Mouse (Mus musculus): Measurements from ENCODE around the gene Slc4a5.
"Not testable (repeated sequence)": the region's sequence is repeated elsewhere in the genome, so short reads cannot be mapped to it uniquely, and the experiment has no call there.

The Slc4a5 gene

DNA sequence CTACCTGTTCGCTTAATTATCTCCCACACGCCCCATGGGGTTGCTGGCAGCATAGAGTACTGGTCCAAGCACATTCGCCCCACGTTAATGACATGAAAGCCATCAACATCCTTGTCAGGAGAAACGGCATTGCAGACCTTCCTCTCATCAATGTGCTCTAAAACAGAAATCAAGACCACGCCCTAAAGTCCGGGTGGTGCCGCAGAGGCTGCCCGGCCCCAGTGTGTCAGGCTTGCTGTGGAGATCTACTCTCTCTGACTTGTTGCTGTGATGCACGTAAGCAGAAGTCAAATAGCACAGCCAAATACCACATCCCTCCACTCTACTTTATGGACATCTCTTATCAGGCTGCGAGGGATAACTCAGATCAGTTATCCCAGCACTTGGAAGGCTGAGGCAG lies 91.6 kb downstream of the Slc4a5 start:
- DNase-seq (ENCODE audit: low spot score) = no peak

DNA sequence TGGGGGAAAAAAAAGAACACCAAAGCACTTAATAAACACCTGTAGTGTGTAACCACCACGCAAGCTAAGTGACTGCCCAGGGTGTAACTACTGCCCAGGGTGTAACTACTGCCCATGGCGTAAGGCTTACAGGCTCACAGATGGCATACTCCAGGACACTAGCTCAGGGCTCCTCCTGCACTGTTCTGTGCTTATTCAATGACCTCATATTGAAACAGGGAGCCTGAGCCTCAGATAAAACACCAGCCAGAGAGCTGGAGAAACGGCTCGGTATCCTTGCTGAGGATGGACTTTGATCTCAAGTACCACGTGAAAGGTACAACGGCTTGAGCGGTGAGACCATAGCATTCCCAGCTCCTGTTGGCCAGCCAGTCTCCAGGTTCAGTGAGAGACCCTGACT lies 92.4 kb downstream of the Slc4a5 start:
- DNase-seq (ENCODE audit: low spot score) = no peak

DNA sequence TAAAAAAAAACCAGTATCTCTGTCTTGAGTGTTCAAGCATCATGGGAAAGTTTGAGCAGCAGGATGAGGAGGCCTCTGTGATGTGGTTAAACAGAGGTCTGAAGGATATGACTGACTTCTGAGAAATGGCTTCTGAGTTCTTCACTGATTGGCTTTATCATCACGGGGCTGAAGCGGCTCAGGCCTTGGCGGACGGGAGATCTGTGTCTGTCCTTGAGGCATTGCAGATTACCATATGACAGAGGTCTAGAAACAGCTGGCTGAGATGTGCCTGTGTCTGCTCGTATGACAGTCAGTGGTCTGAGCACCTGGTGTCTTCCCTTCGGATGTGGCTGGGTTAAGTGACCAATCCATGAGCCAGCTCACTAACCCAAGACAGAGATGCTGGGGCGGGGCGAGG lies 92.9 kb downstream of the Slc4a5 start:
- DNase-seq (ENCODE audit: low spot score) = no peak

DNA sequence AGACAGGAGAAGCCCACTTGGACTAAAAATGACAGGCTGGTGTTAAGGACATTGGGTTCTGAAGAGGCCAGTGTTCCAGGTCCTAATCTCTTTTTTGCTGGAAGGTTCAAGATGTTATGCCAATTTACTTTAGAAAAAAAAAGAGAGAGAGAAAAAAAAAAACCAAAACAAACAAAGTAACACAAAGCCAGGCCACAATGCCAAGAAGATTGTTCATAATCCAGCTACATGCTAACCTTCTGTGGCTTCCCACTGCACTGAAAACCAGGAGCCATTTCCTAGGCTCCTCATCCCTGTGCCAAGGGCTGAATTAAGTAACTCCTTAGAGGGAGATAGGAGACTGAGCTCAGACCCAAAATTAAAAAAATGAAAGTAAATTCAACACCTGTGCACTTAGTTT lies 95.7 kb downstream of the Slc4a5 start:
- DNase-seq (ENCODE audit: low spot score) = no peak

DNA sequence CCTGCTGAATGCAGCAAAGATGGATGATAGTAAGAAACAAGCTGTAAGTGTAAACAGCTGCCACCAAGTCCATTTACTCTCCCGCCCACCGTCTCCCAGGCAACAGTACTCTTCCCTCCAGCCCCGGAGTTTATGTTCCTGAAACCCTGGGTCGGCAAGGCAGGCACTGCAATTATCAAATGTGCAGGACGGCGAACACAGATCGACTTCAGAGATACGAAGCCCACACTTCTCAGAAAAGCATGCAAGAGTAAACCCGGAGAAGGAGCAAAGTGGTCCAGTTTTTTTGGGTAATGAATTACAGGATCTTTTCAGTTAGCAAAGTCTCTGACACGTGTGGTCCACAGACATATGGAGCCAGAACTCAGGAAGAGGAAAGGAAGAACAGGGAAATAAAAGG lies 96.4 kb downstream of the Slc4a5 start:
- peak; percentile 36 for DNase-seq (ENCODE audit: low spot score)

DNA sequence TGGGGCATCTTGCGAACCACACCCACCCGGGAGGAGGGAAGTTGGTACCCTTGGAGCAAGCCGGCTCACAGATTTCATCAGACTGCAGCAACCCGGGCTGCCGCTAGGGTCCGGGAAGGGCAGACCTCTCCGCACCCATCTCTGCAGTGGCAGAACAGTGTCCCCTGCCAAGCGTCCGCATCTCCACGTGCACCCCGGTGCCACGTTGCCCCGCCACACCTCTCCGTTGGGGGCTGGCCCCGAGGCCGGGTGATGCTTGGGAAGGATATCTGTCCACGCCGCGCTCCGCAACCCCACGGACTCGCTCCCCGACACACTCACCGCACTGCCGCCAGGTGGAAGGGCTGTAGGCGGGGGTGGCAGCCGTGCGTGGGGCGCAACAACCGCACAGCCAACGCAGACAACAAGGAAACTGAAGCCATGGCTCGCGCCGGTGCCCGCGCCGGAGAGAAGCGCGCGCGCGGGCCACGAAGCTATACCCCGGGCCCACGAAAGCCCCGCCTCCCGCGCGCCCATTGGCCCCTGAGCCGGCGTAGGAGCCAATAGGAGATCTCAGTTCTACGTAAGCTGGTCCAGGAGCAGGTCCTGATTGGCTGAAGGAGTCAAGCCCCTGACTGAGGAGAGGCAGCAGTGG lies 97.6 kb downstream of the Slc4a5 start:
- peak; percentile 89 for DNase-seq (ENCODE audit: low spot score)

DNA sequence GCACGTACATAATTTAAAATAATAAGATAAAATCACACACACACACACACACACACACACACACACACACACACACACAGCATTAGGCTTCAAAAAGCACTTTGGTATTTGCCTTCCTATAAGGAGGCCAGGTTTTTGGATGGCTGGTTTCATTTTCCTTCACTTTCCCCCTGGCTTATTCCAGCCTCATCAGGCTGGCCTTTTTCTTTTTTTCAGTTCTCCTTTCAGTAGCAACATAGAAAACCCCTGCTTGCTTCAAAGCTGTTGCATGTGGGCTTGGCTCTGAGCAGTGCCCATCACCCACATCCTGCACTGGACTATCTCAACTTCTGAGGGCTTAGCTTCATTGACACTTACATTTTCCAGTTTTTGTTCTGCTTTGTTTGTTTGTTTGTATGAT lies 102.3 kb downstream of the Slc4a5 start:
- DNase-seq (ENCODE audit: low spot score) = no peak

DNA sequence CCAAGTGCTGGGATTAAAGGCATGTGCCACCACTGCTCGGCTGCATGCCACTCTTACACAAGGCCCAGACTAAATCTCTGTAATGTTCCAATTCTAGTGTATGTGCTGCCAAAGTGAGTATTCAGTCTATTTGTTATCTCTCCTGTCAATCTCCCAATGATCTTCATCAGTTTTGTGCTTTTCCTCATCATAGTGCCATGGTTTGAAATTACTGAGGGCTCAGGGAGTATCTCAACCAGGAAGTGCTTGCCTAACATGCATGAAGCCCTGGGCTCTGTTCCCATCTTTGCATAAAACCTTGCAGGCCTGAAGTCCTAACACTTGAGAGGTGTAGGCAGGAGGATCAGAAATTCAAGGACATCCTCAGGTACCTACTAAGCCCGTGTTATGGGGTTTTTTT lies 103.2 kb downstream of the Slc4a5 start:
- DNase-seq (ENCODE audit: low spot score) = no peak

DNA sequence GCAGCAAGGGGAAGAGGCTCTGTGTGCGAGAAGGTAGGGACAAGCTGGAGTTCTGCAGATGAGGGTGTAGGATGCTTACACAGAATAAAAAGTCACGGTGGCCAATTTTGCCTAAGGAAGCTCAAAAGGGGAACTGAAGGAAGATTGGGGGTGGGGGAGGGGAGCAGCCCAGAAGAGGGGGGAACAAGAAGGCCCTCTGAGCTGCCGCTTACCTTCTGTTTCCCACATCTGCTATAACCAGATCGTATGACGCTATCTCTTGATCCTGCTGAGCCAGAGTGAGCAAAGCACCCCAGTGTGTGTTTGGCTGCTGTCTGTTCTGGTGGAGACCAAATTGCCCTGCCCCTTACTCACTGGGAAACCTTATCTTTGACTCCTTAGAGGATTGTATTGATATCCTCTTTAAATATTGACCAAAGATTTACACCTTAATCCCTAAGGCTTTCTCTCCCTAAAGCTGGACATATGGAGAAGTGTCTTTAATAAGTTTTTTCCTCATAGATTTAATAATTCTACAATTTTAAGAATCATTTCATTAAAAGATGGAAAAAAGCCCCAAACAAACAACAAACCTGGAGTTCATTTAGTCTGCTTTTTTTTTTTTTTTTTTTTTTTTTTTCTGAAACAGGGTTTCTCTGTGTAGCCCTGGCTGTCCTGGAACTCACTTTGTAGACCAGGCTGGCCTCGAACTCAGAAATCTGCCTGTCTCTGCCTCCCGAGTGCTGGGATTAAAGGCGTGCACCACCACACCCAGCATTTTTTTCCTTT lies 104.2 kb downstream of the Slc4a5 start:
- DNase-seq (ENCODE audit: low spot score) = no peak

DNA sequence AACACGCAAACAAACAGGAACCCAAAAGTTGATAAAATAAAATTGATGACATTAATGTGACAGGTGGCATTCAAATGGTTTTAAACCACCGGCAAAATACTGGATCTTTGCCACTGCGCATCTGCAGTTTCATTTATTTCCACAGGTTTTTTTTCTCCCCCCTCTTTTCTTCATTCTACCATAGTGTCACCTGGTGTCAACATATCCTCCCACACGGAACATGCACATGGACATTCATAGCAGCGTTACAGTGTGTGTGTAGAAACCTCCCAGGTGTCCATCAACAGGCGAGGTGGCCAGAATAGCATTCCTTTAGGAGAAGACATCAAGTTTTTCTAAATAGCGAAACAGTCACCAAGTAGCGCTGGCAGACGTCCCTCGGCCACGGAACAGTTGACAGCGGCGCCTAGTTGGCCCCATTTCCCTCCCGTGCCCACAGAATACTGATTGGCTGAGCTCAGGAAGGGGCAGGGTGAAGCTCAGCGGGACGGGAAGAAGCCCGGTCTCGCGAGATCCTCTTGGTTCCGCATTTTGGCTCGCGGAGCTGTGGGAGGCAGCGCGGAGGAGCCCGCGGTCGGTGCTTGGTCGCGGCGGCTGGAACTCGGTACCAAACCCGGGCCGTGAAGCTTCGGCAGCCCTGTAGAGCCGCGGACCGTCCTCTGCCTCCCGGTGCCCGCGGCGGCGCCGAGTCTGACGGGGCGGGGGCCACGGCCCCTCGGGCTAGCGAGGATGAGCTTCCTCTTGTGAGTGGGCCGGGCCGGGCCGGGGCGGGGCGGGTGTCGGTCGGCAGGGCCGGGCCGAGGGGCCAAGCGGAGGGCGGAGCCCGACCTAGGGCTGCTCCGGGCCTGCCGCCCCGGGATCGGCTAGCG lies 106.1 kb downstream of the Slc4a5 start, which contains the start of the genes Mthfd2 and Mob1a:
Gene Mthfd2, minus strand, starts transcription at position 384 of the 869 bp plus-strand sequence.
Gene Mob1a, plus strand, starts transcription at position 492 of the 869 bp plus-strand sequence.
- peak; percentile 95 for DNase-seq (ENCODE audit: low spot score)

DNA sequence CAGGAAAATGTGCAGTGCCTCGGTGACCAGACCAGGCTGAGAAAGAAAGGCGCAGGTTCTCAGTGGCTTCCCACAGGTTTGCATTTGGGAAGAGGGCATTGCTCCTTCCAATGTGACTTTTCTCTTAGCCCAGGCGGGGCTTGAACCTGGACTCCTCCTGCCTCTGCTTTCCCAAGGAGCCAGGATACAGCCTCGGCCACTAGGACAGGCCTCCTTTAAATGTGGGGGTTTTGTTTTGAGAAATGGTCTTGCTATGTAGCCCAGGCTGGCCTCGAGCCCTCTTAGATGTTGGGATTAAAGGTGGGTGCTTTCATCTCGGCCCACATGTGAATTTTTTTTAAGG lies 106.7 kb downstream of the Slc4a5 start:
- DNase-seq (ENCODE audit: low spot score) = no peak

DNA sequence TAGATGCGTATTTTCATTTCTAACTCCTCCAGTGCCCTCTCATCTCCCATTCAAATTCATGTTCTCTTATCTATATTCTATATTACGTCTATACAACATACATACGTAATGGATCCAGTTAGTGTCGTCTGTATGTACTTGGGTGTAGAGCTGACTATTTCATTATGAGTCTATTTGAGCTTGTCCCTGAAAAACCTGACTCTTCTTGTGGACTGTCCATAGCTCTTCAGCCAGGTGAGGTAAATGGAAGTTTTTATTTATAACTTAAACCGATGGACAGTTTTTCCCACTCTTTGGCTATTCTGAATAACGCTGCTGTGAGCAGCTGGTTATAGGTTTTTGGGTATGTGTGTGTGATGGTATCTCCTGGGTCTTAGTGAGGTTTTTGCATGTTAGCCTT lies 107.1 kb downstream of the Slc4a5 start:
- DNase-seq (ENCODE audit: low spot score) = no peak

DNA sequence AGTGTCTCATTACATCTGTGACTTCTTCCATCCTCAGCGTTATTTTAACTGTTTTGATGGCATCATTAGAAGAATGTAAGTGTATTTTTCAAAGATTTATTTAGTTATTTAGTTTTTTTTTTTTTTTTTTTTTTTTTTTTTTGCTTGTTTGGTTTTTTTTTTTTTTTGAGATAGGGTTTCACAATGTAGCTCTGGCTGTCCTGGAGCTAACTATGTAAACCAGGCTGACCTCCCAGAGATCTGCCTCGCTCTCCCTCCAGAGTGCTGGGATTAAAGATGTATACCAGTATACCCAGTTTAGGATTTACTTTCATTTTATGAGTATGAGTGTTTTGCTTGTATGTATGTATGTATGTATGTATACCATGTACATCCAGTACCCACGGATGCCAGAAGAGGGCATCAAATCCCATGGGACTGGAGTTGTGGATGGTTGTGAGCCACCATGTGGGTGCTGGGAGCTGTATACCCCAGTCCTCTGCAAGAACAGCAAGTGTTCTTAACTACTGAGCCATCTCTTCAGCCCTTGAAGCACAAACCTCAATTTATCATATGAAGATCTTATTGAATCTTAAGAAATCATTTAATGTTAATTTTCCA lies 108.1 kb downstream of the Slc4a5 start:
- DNase-seq (ENCODE audit: low spot score) = no peak

DNA sequence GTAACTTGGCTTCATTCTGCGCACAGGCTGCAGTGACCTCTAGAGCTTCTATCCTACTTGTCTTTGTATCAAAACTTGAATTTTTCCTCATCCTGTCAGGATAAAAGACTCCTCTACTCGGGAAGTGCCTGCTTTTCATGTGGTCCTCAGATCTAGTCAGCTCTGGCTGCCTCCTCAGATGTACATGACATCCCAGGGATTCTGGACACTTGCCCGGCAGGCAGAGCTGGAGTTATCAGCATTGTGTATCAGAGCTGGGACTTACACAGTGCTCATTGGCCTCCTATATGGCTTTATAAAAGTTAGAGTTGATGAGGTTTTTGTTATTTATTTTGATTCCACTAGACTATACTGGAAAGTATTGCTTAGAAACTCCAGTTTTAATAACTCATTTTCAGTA lies 121.8 kb downstream of the Slc4a5 start:
- DNase-seq (ENCODE audit: low spot score) = no peak

DNA sequence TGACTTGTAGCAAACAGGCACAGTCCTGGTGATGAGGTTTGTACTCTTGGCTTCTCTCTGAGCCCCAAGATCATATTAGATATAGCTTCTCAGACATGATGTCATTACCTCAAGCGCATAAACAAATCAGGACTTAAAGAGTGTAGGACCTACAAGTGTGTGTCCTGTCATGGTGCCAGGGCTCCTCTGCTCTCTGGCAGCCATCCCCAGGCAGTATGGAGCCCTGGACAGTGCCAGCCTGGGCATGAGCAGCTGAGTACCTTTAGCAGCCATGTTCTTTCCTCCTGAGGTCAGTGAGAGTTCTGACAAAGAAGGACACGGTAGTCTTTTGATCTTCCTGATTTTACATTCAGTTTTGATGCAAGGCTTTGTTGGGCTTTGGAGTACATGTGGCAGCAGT lies 123.3 kb downstream of the Slc4a5 start:
- no peak for DNase-seq (ENCODE audit: low spot score)

DNA sequence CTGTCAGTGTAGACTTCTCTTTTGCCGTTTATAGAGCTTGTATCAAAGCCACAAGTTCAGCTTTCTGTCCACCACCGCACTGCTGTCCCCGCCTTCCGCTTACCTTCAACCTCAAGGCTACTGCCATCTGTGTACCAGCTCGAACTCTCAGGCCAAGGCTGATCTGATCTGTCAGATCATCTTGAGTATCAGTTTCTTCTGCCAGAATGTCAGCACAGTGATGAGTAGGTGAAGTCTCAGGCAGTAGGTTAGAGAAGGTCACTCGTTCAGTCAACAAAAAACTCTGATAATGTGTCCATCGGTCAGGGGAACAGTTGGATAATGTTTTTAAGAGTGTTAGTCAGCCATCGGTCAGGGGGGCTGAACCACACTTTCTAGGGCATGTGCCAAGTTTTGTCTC lies 125.7 kb downstream of the Slc4a5 start:
- not testable (repeated sequence) for DNase-seq (ENCODE audit: low spot score)

DNA sequence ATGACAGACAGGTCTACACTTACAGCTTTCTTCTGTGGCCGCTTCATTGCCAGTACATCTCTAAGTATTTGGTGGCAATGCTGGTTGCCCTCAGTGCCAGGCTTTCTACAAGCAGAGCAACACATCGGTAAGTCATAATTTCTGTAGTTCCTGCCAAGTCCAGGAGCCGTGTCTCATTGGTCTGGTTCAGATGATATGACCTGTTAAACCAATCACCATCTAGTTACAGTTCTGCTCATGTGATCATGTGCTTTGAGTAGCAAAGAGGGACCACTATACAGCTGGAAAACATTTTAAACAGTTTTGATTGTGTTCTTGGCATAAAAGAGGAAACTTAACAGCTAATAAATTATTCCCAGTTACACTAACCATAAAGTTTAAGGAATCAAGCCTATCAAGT lies 128.3 kb downstream of the Slc4a5 start:
- no peak for DNase-seq (ENCODE audit: low spot score)

DNA sequence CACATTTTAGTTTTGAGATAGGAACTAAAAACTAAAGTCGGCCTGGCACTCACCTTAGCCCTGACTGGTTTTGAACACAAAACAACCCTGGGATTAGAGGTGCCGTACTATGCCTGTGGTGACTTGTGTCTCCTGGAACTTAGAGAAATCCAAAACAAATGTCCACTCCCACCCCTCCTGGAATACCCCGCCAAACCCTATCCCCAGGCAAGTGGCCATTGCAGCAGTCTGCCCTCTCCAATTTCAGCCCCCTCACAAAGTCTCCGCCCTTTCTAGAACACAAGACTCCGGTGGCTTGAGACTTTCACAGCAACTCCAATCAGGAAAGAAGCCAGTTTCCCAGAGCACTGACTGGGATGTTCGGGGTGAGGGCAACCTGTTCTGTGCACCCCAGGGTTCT lies 129.2 kb downstream of the Slc4a5 start, which contains the start of gene Bola3:
Gene Bola3, plus strand, starts transcription at position 275 of the 400 bp plus-strand sequence.
- DNase-seq (ENCODE audit: low spot score) = no peak

DNA sequence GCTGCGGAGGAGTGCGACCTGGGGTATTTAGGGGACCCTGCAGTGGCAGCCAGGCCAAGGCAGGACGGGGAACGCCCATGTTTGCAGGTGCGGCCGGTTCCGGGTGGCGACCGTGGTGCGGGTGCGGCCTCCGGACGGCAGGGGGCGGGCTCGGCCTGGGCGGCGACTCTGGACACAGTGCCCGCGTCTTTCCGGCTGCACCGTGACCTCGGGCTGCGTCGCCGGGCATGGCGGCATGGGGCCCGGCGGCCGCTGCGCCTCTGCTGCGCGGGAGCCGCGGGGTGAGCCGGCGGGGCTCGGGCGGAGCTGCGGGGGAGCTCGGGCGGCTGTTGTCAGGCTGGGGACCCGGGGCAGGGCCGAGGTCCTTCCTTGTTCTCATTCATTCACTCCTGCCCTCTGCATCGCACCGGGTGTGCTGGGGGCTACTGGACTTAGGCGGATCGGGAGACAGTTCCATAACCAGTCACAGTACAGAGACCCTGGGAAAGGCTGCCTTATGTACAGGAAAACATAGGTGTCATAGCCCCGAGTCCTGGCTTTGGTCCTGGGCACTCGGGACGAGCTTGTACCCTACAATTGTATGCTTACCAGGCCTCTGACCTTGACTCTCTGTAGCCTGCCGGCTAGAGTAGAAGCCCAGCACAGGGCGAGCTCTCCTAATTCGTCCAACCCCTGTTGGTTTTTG lies 129.8 kb downstream of the Slc4a5 start:
- peak; percentile 92 for DNase-seq (ENCODE audit: low spot score)

DNA sequence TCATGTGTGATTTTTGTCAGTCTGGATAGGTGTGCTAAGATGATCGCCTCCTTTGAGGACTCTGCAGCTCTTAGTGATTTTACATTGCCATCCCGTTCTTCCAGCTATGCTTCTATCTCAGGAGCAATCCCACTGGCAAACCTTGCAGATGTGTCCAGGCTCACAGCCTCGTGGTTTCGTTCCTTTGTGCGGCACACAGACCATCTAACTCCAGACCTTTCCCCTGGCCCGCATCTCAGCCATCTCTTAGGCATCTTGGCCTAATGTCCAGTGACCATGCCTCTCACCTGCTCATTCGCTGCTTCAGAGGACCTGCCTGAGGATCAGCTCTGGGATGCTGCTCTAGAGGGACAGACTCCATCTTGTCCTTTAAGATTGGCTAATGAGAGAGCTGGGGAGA lies 130.5 kb downstream of the Slc4a5 start:
- no peak for DNase-seq (ENCODE audit: low spot score)

DNA sequence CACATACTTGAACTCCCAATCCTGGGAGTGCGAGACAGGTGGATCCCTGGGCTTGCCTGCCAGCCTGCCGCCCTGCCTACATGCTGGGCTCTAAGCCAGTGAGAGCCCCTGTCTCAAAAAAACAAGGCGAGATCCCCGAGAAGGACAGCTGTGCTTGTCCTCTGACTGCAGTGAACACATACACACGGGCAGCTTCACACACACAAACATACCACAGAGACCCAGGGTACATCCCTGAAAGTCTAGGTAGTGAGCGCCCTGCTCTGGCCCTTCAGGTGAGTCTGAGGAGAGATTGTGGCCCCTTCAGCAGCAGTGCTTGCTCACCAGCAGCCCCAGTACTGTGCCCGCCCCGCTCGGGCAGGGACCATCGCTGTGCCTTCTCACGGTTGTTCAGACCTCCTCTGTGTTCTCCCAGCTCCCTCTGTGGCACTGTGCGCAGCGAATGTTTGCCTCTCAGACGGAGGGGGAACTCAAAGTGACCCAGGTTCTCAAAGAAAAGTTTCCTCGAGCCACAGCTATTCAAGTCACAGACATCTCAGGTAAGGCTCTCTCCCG lies 131.3 kb downstream of the Slc4a5 start:
- no peak for DNase-seq (ENCODE audit: low spot score)

All from urinary bladder, postnatal 14 days (tissue).